Mouse (Mus musculus) induced T-regulatory cell, adult 2 months (primary cell): ENCODE data around the gene Olfr1222.
"Not testable (repeated sequence)": the region's sequence is repeated elsewhere in the genome, so short reads cannot be mapped to it uniquely, and the experiment has no call there.

Source experiments
- DNase-seq: peaks from one replicate; pipeline ENCODE4 v3.0.0-alpha.2; 2012; ENCODE audit warnings: low read depth

Gene Olfr1222

DNA sequence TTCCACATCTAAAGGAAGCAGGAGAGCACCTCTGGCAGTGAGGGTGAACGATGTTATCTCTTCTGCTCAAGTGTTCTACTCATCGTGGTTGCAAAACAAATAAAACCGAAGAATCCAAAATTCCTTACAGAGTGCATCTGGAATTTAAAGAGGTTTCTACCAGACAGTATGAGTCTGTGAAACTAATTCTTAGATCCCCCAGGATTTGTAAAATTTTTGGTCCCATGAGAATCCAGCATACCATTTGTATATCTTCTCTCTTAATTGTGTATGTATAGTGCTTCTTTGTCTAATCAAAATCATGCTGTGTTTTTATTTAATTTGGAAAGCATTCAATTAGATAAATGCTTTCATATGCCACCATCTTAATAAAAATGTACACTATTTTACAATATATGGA is at the start of gene Olfr1222:
Gene Olfr1222 (minus strand): TSS at position 101 of the 400 bp plus-strand sequence.
- DNase-seq, result no peak

DNA sequence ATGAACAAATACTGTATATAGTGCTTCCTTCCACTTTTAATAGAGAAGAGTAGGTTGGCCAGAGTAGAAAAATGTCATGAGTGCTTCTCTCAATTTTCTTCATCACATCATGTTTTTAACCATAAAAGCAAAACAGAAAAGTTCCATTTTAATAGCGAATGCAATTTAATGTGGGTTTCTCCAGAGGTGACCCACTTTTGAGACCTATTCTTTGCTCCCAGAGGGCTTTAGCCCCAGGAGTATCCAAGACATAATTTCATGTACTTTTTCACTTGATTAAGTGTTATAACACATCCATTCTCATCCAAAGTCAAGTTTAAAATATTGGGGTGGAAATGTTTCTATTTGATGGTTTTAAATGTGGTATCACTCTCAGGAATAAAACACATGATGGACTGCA is 41.7 kb upstream of the Olfr1222 start, which contains the start of gene Olfr1225:
Gene Olfr1225 (minus strand): TSS at position 101 of the 400 bp plus-strand sequence.
- no peak for DNase-seq

DNA sequence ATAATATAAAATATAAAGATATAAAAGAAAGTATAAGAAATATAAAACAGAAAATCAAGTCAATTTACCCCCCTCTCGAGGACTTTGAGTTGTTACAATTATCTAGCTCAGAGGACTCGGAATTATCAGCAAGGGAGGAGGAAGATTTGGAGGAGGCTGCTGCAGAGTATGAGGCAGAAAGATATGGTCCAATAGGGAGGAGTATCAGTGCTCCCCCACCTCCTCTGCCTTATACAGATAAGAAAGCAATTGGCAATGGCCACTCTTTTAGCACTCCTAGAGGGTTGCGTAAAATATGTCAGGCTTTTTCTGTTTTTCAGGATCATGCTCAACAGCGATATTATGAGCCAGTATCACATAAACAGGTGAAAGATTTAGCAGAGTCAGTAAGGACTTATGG is 31.9 kb upstream of the Olfr1222 start:
- DNase-seq, result not testable (repeated sequence)

DNA sequence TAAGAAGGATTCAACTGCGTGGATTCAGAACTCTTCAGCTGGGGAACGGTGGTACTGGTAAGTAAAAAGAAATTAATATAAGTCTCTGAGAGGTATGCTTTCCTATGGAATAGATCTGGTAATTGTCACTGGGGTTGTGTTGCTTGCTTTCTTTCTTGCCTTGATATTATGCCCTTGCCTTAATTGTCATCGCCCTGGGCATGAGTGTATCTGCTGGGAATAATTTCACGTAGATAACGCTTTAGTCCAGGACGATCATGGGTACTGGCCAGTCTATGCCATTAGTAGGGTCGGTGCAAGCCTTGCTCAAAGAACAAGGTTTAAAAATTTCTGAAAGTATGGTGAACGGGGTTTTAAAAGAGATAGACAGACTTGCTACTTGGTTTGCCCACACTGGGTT is 31.1 kb upstream of the Olfr1222 start, which contains the start of gene Olfr1224-ps1:
Gene Olfr1224-ps1 (minus strand): TSS at position 101 of the 400 bp plus-strand sequence.
- not testable (repeated sequence) for DNase-seq

DNA sequence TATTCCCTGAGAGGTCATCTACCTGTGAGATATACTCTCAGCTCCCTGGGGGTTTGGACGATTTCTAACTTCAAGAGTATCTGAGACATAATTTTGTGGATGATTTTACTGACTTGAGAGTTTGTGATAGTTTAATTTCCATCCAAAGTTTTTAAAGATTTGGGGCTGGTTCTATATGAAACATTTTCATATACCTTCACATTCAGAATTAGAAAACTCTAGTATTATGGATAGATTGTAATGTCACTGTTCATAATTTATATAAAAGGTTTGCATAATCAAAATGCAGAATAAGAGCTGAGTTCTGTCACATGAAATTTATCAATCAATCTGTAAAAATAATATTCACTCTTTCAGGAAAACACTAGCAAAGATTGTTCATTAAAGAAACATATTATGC is 18.6 kb upstream of the Olfr1222 start, which contains the start of gene Olfr1223:
Gene Olfr1223 (minus strand): TSS at position 101 of the 400 bp plus-strand sequence.
- no peak for DNase-seq

DNA sequence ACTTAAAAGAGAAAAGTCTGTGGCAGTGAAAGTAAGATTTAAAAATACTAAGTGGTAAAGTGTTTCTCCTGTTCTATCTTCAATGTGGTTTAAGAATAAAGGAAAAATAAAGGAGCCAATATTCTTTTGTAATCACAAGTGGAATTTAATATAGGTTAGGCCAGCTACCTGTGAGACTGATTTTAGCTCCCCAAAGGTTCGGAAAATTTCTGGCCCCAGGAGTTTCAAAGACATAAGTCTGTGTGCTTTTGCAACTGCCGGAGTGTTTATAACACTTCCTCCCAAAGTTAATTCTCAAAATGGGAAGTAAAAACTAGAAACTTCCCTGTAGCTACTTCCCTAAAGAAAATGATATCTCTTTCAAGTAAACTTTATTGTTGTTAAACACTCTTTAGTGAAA is 15.7 kb downstream of the Olfr1222 start, which contains the start of gene Olfr1221:
Gene Olfr1221 (minus strand): TSS at position 101 of the 400 bp plus-strand sequence.
- DNase-seq, result no peak

DNA sequence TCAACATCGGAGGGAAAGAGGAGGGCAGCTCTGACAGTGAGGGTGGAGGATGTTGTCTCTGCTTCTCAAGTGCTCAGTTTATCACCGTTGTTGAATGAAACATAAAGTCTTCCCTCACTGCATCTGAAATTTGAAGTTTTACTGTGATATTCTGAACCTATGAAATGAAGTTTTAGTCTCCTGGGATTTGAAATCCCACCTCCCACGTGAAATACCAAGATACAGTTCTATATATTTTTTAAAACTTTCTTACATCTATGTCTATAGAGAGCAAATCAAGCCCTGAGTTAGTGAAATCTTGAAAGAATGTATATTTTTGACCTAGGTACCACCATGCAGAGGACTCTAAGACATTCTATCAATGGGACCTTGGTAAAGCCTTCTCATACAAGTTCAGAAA is 26.1 kb downstream of the Olfr1222 start, which contains the start of gene Olfr1220:
Gene Olfr1220 (minus strand): TSS at position 101 of the 400 bp plus-strand sequence.
- DNase-seq, result no peak

DNA sequence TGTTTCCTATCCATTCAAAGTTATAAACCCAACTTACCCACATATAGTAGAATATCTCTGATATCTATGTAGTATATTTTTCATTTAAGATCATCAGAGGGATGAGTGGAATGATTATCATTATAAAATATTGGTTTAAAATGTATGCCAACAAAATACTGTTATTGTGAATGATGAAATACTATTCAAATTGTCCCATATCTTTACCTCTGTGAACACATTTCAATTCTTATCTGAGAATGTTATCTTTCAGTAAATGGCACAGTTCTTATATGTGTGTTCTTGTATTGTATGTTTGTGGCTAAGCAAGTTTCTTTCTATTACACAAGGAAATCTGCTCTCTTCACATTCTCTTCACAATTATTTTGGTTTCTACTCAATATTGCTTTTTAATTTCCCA is 27.2 kb downstream of the Olfr1222 start:
- no peak for DNase-seq

DNA sequence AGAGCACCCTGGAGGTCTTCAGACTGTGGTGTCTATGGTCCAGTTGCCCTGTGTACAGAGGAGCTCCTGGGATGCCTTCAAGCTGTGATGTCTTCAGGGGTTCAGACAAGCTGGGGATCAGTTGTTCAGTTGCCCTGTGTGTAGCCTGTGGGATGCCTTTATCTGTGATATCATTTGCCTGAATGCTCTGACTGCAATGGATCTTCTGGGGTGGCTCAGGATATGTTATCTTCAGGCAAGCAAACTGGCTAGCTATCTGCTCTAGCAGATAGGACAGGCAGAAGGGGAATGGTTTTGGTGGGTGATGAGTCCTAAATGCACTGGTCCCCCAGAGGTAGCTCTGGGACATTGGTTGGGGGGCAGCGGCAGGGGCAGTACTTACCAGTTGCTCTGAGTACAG is 39.0 kb downstream of the Olfr1222 start:
- no peak for DNase-seq

DNA sequence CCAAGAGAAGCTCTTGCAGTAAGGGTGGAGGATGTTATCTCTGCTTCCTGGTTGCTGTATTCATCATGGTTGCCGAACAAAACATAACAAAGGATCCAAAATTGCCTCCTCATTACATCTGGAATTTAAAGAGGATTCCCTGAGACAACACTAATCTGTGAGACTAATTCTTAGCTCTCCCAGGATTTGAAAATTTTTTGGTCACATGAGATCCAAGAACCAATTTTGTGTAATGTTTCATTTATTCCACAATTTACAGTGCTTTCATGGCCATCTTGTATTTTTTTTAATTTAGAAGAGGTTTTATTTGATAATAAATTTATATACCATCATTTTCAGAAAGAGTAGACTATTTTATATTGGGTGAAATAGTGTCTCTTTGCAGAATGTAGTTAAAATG is 49.4 kb downstream of the Olfr1222 start, which contains the start of gene Olfr1219:
Gene Olfr1219 (minus strand): TSS at position 101 of the 400 bp plus-strand sequence.
- no peak for DNase-seq

DNA sequence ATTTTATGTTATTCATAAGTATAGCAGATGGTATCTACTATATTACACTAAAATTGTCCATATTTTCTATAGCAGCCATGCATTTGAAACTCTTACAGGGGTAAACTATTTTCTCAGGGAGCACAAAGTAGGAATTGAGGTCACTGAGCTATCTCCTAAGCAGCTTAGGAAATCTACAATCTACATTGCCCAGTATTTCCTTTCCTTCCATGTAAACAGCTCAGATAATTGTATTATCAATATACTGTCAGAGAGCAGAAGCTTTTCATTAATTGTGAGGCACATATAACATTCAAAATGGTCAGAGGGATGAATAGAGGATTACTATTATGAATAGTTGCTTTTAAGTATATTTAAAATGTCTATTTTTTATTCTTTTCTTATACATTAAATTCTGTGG is 51.4 kb downstream of the Olfr1222 start:
- no peak for DNase-seq
